Mouse (Mus musculus) urinary bladder, postnatal 14 days (tissue): ENCODE results near the gene Ubtf.

Experiments
- DNase-seq: peaks from one replicate; pipeline ENCODE4 v3.0.0; 2021; ENCODE audit warnings: low spot score

The Ubtf gene

DNA sequence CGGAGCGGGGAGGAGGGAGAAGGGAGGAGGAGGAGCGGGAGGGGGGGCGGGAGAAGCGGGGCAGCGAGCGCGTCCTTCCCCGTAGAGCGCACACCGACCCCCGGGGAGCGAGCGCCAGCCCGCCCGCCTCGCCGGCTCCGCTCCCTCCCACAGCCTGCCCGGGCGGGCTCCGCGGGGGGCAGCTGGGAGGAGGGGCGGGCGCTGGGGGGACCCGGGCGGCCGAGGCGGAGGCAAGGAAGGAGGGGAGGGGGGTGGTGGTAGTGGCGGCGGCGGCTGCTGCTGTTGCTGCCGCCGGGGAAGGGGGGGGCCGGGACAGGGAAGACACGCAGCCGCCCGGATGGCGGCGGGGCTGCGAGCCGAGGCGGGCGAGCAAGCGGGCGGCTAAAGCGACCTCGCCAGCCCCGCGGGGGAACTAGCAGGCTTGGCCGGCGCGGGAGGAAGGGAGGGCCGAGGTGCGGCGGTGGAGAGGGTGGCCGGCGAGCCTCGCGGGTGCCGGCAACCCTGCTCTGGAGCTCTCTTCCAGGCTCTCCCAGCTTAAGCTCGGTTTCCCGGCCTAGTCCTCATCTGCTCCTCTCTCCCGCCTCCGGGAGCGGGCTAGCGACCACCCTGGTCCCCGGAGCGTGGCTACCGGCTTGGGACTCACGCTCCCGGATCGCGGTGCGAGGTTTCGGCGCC, 1.5 kb downstream of the Ubtf start:
- peak; percentile 75 for DNase-seq

- DNase-seq: peak; percentile 55
These were observed 2.1 kb downstream of the Ubtf start for GRCm38 (mm10) chr11:102317298-102317900.

- DNase-seq: peak; percentile 92
These were observed 2.8 kb downstream of the Ubtf start for GRCm38 (mm10) chr11:102316572-102317297.

GRCm38 (mm10) chr11:102315690-102316571, 3.6 kb downstream of the Ubtf start:
- no peak for DNase-seq

GRCm38 (mm10) chr11:102314321-102314720, 5.2 kb downstream of the Ubtf start:
- no peak for DNase-seq

- no peak for DNase-seq
These were observed 7.0 kb downstream of the Ubtf start for GRCm38 (mm10) chr11:102312586-102312985.

DNA sequence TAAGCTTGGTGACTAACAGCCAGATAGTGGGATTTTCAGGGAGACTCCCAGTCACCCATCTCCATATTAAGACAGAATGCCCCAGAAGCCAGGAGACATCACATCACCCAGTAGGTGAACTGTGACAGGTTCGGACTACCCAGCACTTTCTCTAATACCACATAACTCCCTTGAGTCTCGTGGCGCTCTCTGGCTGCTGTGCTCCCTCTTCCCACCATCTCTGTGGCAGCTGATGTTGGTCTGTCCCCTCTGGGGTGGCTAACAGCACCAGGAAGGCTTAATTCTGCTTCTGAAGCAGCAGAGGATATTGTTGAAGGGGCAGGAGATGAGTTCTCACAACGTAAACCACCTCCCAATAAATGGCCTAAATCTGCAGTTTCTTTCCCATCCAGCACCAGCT, 7.6 kb downstream of the Ubtf start:
- no peak for DNase-seq

DNA sequence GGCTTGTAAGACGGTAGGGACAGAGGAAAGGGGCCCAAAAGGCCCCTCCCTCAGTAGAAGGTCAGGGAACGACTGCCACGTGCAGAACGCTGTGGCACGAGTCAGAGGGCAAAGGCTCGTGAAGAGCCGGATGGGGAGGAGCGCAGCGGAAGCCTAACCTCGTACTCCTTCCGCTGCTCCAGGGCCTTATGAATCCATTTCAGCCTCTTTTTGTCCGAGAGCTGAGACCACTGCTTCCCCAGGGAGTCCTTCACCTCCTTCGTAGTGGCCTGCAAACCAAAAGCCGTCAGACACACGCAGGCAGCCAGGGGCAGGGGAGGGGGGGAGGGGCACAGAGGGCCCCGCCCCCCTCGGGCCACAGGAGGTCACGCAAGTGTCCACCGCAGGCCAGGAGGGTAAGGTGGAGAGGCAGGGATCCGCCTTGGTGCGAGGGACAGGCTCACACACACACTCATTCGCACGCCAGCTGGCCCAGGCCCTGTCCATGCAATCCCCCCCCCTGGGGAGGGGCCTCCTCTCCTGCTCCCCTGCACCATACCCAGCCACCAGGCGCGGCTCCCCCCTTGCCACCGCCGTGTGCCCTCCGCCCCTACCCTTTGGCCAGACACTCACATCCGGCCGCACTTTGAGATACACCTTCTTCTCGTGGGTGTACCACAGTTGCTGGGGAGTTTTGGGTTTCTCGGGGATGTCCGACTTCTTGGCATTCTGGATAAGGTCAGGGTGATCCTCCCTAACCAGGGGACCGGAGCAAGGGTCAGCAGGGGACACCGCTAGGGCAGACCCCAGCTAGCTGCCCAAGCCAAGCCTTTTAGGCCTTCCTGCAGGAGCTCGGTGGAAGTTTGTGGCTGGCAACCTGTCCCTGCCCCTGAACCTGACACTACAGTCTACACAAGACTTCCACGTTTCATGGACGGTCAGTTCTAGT, 8.5 kb downstream of the Ubtf start:
- DNase-seq: no peak

- no peak for DNase-seq
These were observed 9.5 kb downstream of the Ubtf start for GRCm38 (mm10) chr11:102309821-102310617.

GRCm38 (mm10) chr11:102308979-102309378, 10.6 kb downstream of the Ubtf start:
- peak; percentile 98 for DNase-seq

GRCm38 (mm10) chr11:102308104-102308503, 11.4 kb downstream of the Ubtf start:
- no peak for DNase-seq

- DNase-seq: no peak
These were observed 14.2 kb downstream of the Ubtf start for GRCm38 (mm10) chr11:102305359-102305758.

DNA sequence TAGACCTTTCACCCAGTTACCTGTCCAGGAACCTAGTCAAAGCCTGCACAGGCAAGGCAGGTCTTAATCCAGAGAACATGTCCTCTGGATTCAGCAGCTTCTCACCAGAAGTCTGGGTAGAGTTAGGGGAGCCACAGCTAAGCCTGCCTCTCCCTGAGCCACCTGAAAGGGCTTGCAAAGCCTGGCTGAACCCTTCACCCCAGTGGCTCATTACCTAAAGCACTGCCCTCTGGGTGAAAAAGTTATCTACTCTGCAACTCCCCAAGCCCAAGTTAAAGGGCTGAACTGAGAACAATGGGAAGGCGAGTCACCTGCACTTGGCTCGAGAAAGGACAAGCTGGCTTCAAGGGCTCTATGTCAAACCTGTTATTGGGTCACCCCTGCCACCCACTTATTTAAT, 15.4 kb downstream of the Ubtf start:
- no peak for DNase-seq

- peak; percentile 69 for DNase-seq
These were observed 19.7 kb downstream of the Ubtf start for GRCm38 (mm10) chr11:102299839-102300238.

GRCm38 (mm10) chr11:102297577-102298556, 21.7 kb downstream of the Ubtf start:
- DNase-seq: no peak

GRCm38 (mm10) chr11:102296491-102297472, 22.8 kb downstream of the Ubtf start, which contains the start of gene Atxn7l3:
TSS of gene Atxn7l3 (minus strand) at chr11:102296631.
- peak; percentile 99 for DNase-seq

GRCm38 (mm10) chr11:102295598-102296471, 23.7 kb downstream of the Ubtf start:
- DNase-seq: peak; percentile 67
